Mouse (Mus musculus) forebrain, embryonic 14.5 days (tissue): ENCODE measurements around the gene Slmap. TPM values are rescaled to one million over a fixed set of nuclear protein-coding genes. Genes with fewer than 3 reads are reported as not detected.
A peak's percentile ranks its signal among the peaks of the same experiment; 100 is the strongest.

Source experiments
- ATAC-seq: fragments of 200-750 bp; cut with Nextera tagmentation; 2 replicates; pipeline ENCODE4 v1.8.0; 2017; ENCODE audit warnings: mild to moderate bottlenecking, moderate library complexity
- DNase-seq: peaks from one replicate; pipeline ENCODE4 v3.0.0-alpha.2; 2015; ENCODE audit warnings: low spot score
- H3K27ac ChIP-seq: fragments of 300-500 bp; sonication (generic); 2 replicates; pipeline ENCODE4 v1.5.1; 2014; ENCODE audit warnings: low read depth, mild to moderate bottlenecking, control low read depth, low read length, moderate library complexity
- H3K27me3 ChIP-seq: fragments of 300-500 bp; sonication (generic); replicated peaks from 2 replicates; pipeline ENCODE4 v1.6.1; 2014; ENCODE audit warnings: low read length, control low read depth, mixed read lengths; ENCODE audit not compliant: control insufficient read depth, insufficient read depth
- H3K36me3 ChIP-seq: fragments of 300-500 bp; sonication (generic); 2 replicates; pipeline ENCODE4 v1.6.1; 2014; ENCODE audit warnings: low read length, control low read depth; ENCODE audit not compliant: control insufficient read depth, insufficient read depth
- H3K4me1 ChIP-seq: fragments of 300-500 bp; sonication (generic); 2 replicates; pipeline ENCODE4 v1.6.1; 2014; ENCODE audit warnings: antibody characterized with exemption, low read length, control low read depth; ENCODE audit not compliant: control insufficient read depth, insufficient read depth
- H3K4me2 ChIP-seq: fragments of 300-500 bp; sonication (generic); 2 replicates; pipeline ENCODE4 v1.6.1; 2014; ENCODE audit warnings: mild to moderate bottlenecking, control low read depth, low read length
- H3K4me3 ChIP-seq: fragments of 300-500 bp; sonication (generic); 2 replicates; pipeline ENCODE4 v1.5.1; 2014; ENCODE audit warnings: low read depth, low read length, control low read depth
- H3K9ac ChIP-seq: fragments of 300-500 bp; sonication (generic); 2 replicates; pipeline ENCODE4 v1.6.1; 2014; ENCODE audit warnings: mild to moderate bottlenecking, low read length, control low read depth, moderate library complexity
- H3K9me3 ChIP-seq: fragments of 300-500 bp; sonication (generic); replicated peaks from 2 replicates; pipeline ENCODE4 v1.6.1; 2016; ENCODE audit warnings: low read length, control low read depth, mixed read lengths; ENCODE audit not compliant: control insufficient read depth
- WGBS: fragments of 180-500 bp; shearing (Covaris S2); extraction: QIAGEN DNeasy Blood & Tissue Kit; methylation state at CpG from one replicate; pipeline ENCODE4 v1.1.7; 2014; 5-methylcytosine and 5-hydroxymethylcytosine counted together
- polyA plus RNA-seq: library from polyadenylated mRNA; unstranded; fragments of >200 nt; fragmentation: Nextera tagmentation; extraction: Ambion mirVana; gene quantifications from 2 replicates; pipeline ENCODE4 v1.2.1, GENCODE M21; 2014

Gene Slmap
- polyA plus RNA-seq, 1 experiment from 2014 or later: 11.7 TPM

- Histone ChIP-seq H3K9me3 (no peaks in the 10 kb centered on the region), H3K27ac (no peak overlapping the region), H3K36me3 (peaks cover 5% of the 10 kb centered on the region; the same call in 1 of the 2 replicates), H3K4me1 (no peaks in the 10 kb centered on the region), H3K9ac (no peak overlapping the region), H3K4me3 (no peak overlapping the region), H3K27me3 (no peaks in the 10 kb centered on the region), H3K4me2 (no peak overlapping the region)
- no peak for DNase-seq
- WGBS: 93% methylated on average over 4 of the region's 4 CpGs
- ATAC-seq: no peak
Measured at GRCm38 (mm10) chr14:26467974-26468373, 66.8 kb downstream of the Slmap start.

GRCm38 (mm10) chr14:26466544-26467125, 68.1 kb downstream of the Slmap start:
- no peak overlapping the region for H3K4me2 ChIP-seq
- no peaks in the 10 kb centered on the region for H3K9me3 ChIP-seq
- ATAC-seq (no peak), DNase-seq (no peak)
- H3K9ac ChIP-seq: no peak overlapping the region
- H3K4me3 ChIP-seq: no peak overlapping the region
- no peaks in the 10 kb centered on the region for H3K27me3 ChIP-seq
- no peaks in the 10 kb centered on the region for H3K4me1 ChIP-seq
- no peak overlapping the region for H3K27ac ChIP-seq
- peaks cover 12% of the 10 kb centered on the region; the same call in 1 of the 2 replicates for H3K36me3 ChIP-seq
- 41% methylated on average over 5 of the region's 5 CpGs for WGBS

- DNase-seq (no peak), ATAC-seq (no peak)
- Histone ChIP-seq H3K27ac (no peak overlapping the region), H3K4me3 (no peak overlapping the region), H3K4me2 (no peak overlapping the region), H3K4me1 (no peaks in the 10 kb centered on the region), H3K9me3 (no peaks in the 10 kb centered on the region), H3K9ac (no peak overlapping the region), H3K36me3 (peaks cover 18% of the 10 kb centered on the region; the same call in 1 of the 2 replicates), H3K27me3 (no peaks in the 10 kb centered on the region)
- 66% methylated on average over 6 of the region's 6 CpGs for WGBS
Measured at GRCm38 (mm10) chr14:26465898-26466297, 68.8 kb downstream of the Slmap start.

- no peak overlapping the region for H3K4me2 ChIP-seq
- no peak for ATAC-seq
- no peaks in the 10 kb centered on the region for H3K4me1 ChIP-seq
- no peak overlapping the region for H3K9ac ChIP-seq
- peaks cover 26% of the 10 kb centered on the region; the same call in 1 of the 2 replicates for H3K36me3 ChIP-seq
- H3K27ac ChIP-seq: no peak overlapping the region
- peak; percentile 25 for DNase-seq
- H3K27me3 ChIP-seq: no peaks in the 10 kb centered on the region
- H3K4me3 ChIP-seq: no peak overlapping the region
- no peaks in the 10 kb centered on the region for H3K9me3 ChIP-seq
Measured at GRCm38 (mm10) chr14:26459516-26459915, 75.2 kb downstream of the Slmap start.

DNA sequence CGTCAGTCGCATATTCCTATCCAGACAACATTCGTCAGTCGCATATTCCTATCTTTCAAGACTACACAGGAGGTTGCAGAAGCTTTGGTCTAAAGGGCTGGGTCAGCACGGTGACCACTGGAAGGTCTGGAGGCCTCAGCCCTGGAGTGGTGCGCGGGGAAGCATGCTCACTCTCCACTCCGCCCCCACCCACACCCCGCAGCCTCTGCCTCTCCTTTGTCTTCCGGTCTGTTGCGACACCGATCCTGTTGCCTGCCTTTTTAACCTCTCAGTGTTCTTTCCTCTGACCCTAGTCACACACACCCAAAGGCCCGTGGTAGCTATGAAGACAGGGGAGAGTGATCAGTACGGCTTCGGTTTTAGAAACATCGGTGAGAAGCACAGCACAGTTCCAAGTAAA, 79.9 kb downstream of the Slmap start:
- Histone ChIP-seq H3K36me3 (0 out of 2 replicates have a peak, but pooled peaks cover 1% of the 10 kb centered on the region), H3K27me3 (no peaks in the 10 kb centered on the region), H3K9me3 (no peaks in the 10 kb centered on the region), H3K4me2 (no peak overlapping the region), H3K9ac (no peak overlapping the region), H3K4me1 (peaks cover 8% of the 10 kb centered on the region), H3K27ac (no peak overlapping the region), H3K4me3 (no peak overlapping the region)
- ATAC-seq (no peak), DNase-seq (no peak)
- 53% methylated on average over 16 of the region's 16 CpGs for WGBS

DNA sequence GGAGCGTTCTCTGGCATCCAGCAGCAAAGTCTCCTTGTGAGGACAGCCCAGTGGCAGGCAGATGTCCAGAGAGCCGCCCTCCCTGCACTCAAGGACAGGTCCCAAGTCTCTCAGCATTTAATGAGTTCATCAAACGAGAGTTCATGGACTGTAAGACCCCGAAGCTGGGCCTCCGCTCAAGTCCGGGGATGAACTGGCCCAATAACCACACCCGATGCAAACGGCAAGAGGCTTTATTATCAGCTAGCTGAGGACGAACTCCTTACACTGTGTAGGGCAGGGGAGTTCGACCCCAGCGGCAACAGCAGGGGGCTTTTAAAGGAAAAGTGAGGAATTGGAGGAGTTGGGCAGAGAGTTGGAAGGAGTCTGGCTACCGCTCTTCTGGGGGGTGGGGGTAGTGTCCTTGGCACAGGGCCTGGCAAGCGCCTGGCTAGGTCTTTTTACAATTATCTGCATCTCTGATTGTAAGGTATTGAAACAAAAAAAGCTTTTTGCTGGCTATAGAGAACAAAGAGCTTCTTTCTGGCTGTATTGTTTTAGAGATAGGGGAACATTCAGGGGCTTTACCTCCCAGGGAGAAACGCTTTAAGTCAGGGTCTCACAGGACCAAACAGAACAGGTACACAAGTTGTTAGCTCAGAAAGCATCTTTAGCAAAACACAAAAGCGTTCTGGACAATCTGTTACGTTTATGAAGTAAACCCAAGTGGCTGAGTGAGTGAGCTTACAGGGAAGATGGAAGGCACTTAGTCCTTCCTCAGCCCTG, 84.5 kb downstream of the Slmap start:
- H3K9ac ChIP-seq: no peak overlapping the region
- H3K9me3 ChIP-seq: no peaks in the 10 kb centered on the region
- H3K4me3 ChIP-seq: no peak overlapping the region
- H3K27me3 ChIP-seq: no peaks in the 10 kb centered on the region
- whole genome bisulfite sequencing: 8% methylated on average over 16 of the region's 16 CpGs
- no peak overlapping the region for H3K4me2 ChIP-seq
- no peak overlapping the region for H3K27ac ChIP-seq
- peaks cover 10% of the 10 kb centered on the region for H3K4me1 ChIP-seq
- H3K36me3 ChIP-seq: no peaks in the 10 kb centered on the region
- peak; percentile 27 for DNase-seq
- peak; percentile 15; the same call in 1 of the 2 replicates for ATAC-seq

GRCm38 (mm10) chr14:26448581-26448980, 86.2 kb downstream of the Slmap start:
- no peak overlapping the region for H3K9ac ChIP-seq
- ATAC-seq: no peak
- DNase-seq: peak; percentile 41
- H3K9me3 ChIP-seq: no peaks in the 10 kb centered on the region
- H3K4me2 ChIP-seq: no peak overlapping the region
- peaks cover 10% of the 10 kb centered on the region for H3K4me1 ChIP-seq
- no peak overlapping the region for H3K4me3 ChIP-seq
- no peaks in the 10 kb centered on the region for H3K27me3 ChIP-seq
- 52% methylated on average over 4 of the region's 4 CpGs for WGBS
- H3K27ac ChIP-seq: no peak overlapping the region
- no peaks in the 10 kb centered on the region for H3K36me3 ChIP-seq

GRCm38 (mm10) chr14:26447223-26447622, 87.5 kb downstream of the Slmap start:
- Histone ChIP-seq H3K4me2 (no peak overlapping the region), H3K9ac (no peak overlapping the region), H3K36me3 (no peaks in the 10 kb centered on the region), H3K4me1 (peaks cover 10% of the 10 kb centered on the region), H3K27me3 (no peaks in the 10 kb centered on the region), H3K4me3 (no peak overlapping the region), H3K27ac (no peak overlapping the region), H3K9me3 (no peaks in the 10 kb centered on the region)
- DNase-seq: no peak
- WGBS: 86% methylated on average over 2 of the region's 2 CpGs
- no peak for ATAC-seq

- no peak overlapping the region for H3K27ac ChIP-seq
- WGBS: 87% methylated on average over 3 of the region's 3 CpGs
- ATAC-seq (no peak), DNase-seq (no peak)
- no peak overlapping the region for H3K9ac ChIP-seq
- H3K4me1 ChIP-seq: peaks cover 10% of the 10 kb centered on the region
- H3K9me3 ChIP-seq: no peaks in the 10 kb centered on the region
- no peak overlapping the region for H3K4me3 ChIP-seq
- no peak overlapping the region for H3K4me2 ChIP-seq
- H3K36me3 ChIP-seq: no peaks in the 10 kb centered on the region
- H3K27me3 ChIP-seq: no peaks in the 10 kb centered on the region
Measured at GRCm38 (mm10) chr14:26446538-26446937, 88.2 kb downstream of the Slmap start.
